Mouse (Mus musculus) cerebellum, postnatal 4 days (tissue): ENCODE data around the gene Wdr17.
A peak's percentile ranks its signal among the peaks of the same experiment; 100 is the strongest.
"Not testable (repeated sequence)": the region's sequence is repeated elsewhere in the genome, so short reads cannot be mapped to it uniquely, and the experiment has no call there.

ENCODE experiments used
- DNase-seq, 2 experiments: peaks; one replicate each; pipeline ENCODE4 v3.0.0; 2022; ENCODE audit warnings: low spot score in 2 of 2, mixed read lengths in 1 of 2

Gene Wdr17

GRCm38 (mm10) chr8:54791858-54792698 lies 94.9 kb downstream of the Wdr17 start:
- no peak for DNase-seq

- peak; percentile 24 to 65 for DNase-seq
Measured at GRCm38 (mm10) chr8:54780134-54780942, 106.6 kb downstream of the Wdr17 start.

- peak in 1 of 2 experiments; percentile 12 for DNase-seq
Measured at GRCm38 (mm10) chr8:54779317-54780133, 107.5 kb downstream of the Wdr17 start.

GRCm38 (mm10) chr8:54777012-54777411 lies 110.0 kb downstream of the Wdr17 start:
- no peak for DNase-seq

- DNase-seq, result no peak
Measured at GRCm38 (mm10) chr8:54776241-54776640, 110.7 kb downstream of the Wdr17 start.

GRCm38 (mm10) chr8:54757646-54758045 lies 129.3 kb downstream of the Wdr17 start:
- no peak for DNase-seq

- no peak for DNase-seq
Measured at GRCm38 (mm10) chr8:54736660-54737312, 150.2 kb downstream of the Wdr17 start.

GRCm38 (mm10) chr8:54724668-54725035 lies 162.3 kb downstream of the Wdr17 start:
- no peak for DNase-seq

GRCm38 (mm10) chr8:54723976-54724667 lies 162.9 kb downstream of the Wdr17 start:
- DNase-seq, result peak; percentile 77 to 87

- no peak for DNase-seq
Measured at GRCm38 (mm10) chr8:54718515-54718914, 168.5 kb downstream of the Wdr17 start.

GRCm38 (mm10) chr8:54705743-54706142 lies 181.2 kb downstream of the Wdr17 start:
- no peak for DNase-seq

GRCm38 (mm10) chr8:54671806-54672205 lies 215.2 kb downstream of the Wdr17 start:
- DNase-seq, result no peak

GRCm38 (mm10) chr8:54667756-54668155 lies 219.2 kb downstream of the Wdr17 start:
- DNase-seq, result no peak

GRCm38 (mm10) chr8:54660675-54661074 lies 226.3 kb downstream of the Wdr17 start:
- DNase-seq, result peak; percentile 27 to 47

- no peak for DNase-seq
Measured at GRCm38 (mm10) chr8:54659703-54660102, 227.3 kb downstream of the Wdr17 start.

- no peak for DNase-seq
Measured at GRCm38 (mm10) chr8:54638634-54639033, 248.3 kb downstream of the Wdr17 start.

- DNase-seq, result not testable (repeated sequence)
Measured at GRCm38 (mm10) chr8:54616710-54617109, 270.3 kb downstream of the Wdr17 start.

- DNase-seq, result no peak
Measured at GRCm38 (mm10) chr8:54610238-54610637, 276.7 kb downstream of the Wdr17 start.

- no peak for DNase-seq
Measured at GRCm38 (mm10) chr8:54609336-54609735, 277.6 kb downstream of the Wdr17 start.

GRCm38 (mm10) chr8:54603440-54603839 lies 283.5 kb downstream of the Wdr17 start:
- DNase-seq, result no peak
